Mouse (Mus musculus) mouse embryonic stem cell (cell line): Measurements from ENCODE around the gene Sh3bp5.

Experiments used
- in situ Hi-C, 2 experiments: fragments of 300-500 bp; cut with MboI; formaldehyde crosslinking; loops; 1 replicate in 1 of 2; 3 replicates in 1 of 2; pipeline ENCODE4 v1.14.3; 2019 to 2020; ENCODE audit warnings: low sequenced_read_pairs in 2 of 2, low pct_unique_long_range_greater_than_20kb in 1 of 2, mixed read lengths in 1 of 2; ENCODE audit not compliant: unreplicated experiment in 1 of 2

Sh3bp5 gene

DNA sequence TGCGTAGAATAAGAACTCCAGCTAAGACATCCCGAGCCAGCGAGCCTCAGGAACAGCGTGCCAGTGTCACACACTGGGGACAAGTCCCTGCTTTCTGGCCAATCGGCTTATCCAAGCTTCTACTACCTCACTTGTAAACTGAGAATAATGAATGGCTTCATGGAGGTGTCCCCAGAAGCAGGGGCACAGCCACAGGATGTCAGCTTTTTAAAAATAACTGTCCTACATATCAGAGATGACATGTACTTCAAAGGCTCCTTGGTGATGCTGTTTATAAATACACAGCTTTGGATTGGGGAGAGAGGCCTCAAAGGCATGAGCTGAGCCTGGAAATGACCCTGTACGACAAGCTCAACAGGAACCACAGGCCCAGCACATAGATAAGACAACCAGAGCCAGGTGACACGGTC lies 20.9 kb downstream of the Sh3bp5 start:
- in situ Hi-C loops, result no loop called here

DNA sequence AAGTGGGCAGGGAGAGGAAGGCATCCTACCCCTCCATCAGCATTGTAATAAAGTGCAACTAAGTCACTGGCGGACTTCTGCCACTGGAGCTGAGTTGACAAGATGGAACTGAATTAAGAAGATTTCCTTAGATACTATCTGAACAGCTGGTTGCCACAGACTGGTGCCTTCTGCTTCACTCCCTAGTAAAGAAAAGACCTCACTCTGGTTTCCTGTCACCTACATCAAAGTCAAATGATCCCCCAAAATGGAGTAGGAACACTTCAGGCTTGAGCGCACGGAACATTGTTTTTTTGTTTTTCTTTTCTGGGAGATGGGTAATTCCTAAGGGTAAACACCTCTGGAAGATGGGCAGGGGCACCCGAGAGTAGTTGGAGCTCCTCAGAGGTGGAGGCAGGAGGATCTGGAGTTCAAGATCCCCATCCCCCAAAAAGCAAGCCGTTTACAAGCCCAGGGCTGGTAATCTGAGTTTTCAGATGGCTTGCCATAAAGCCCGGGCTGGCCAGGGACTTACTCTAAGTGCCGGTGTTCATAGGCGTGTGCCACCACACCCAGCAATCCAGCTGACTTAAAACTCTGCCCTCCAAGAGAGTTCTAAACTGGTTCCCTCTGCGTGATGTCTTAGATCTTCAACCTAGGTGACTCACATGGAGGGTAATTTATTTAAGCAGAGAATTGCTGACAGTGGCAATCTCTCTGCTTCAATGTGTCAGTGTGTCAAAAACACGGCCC lies 21.5 kb downstream of the Sh3bp5 start:
- in situ Hi-C loops, result no loop called here

DNA sequence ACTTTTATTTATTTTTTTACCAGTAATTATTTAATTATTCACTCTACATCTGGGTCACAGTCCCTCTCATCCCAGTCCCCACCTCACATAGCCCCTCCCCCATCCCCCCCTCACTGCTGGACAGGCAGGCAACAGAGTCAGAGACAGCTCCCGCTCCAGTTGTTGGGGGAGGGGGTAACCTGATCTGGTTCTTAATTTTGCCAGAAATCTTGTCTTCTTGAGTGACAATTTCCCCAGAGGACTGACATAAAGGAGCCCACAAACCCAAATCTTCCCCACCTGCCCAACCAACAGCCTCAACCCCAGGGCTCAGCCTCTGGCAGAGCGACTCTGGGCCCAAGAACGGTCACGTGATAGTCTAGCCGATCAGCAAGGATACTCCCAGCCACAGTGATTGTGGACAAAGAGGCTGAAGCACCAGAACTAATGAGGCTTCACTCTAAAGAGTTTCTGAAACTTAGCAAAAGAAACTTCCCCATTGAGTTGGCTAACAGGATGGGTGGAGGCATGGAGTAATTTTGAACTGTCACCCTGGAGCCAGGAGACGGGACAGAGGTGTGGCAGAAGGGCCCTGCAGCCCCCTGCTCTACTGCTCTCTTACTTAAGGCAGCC lies 22.3 kb downstream of the Sh3bp5 start:
- in situ Hi-C loops, result no loop called here

DNA sequence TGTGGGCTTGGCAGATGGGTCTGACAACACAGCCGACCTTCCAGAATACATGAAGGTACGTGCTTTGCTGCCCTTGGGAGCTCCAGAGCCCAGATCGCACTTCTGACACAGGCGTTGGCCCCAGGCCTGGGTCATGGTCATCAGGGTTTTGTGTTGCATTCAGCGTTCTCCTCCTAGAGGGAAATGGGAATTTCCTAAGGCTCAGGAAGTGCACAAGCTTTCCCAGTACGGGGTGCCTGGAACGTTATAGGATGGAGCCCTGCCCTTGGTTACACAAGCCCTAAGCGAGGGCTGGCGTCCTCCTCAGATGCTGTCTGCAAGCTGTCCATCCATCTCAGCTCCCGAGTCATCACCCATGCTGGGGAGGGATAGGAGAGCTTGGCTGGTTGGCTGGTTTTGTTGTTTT lies 23.2 kb downstream of the Sh3bp5 start:
- in situ Hi-C loops, result no loop called here

DNA sequence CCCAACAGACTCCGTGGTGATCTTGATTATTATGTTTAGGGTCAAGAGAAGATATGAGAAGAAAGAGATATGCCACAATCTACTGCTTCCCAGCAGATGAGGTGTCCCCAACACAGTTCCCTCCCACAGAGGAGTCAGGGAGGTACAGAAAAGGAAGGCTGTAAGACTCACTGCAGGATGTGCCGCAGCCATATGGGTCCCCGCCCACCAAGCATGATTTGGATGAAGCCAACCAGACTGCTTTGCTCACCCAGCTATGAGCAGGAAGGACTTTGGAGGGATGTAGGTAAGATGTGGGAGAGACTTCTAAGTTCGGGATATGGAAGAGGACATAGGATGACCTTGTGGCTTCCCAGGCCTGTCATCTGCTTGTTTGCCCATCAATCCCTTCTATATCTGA lies 25.1 kb downstream of the Sh3bp5 start:
- in situ Hi-C loops, result no loop called here

DNA sequence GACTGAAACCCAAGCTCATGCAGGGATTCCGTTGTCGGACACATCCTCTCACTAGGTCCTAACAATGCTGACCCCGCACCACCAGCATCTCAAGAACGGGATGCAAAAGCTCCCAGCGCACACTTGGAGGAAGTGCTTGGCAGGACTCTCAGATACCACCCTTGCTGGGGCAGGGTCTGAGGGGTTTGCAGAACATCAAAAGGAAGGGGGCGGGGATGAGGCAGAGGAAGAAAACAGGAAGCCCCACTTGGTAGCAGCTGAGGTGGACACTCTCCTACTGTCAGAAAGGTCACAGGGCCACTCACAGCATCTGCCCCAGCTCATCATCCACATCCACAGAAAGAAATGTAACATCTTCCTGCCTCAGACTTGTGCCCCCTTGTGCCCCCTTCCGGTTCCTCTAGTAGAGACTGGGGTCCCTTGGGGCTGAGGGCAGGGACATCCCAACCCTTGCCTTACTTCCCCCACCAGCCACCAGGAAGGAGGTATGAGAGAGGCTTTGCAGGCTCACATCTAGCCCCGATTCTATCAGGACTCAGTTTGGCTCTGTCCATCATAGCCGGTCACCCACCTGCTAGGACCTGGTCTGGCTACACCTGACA lies 25.7 kb downstream of the Sh3bp5 start:
- in situ Hi-C loops, result no loop called here

DNA sequence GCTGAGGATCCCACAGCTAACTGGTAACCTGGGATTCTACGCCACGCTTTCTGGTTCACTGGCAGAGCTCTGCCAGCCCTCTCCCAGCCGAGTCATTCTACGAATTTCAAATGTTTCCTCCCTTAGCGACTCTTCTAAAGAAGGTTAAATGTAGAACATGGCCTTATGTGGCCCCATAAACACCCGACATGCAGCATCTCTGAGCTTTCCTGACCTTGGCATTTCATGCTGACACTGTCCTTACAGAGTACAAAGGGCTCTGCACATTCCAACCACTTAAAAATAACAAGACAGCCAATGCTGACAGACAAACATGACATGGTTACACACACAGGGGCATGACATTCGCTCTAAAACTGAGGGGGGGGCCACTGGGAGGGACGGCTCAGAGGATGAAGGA lies 27.2 kb downstream of the Sh3bp5 start:
- in situ Hi-C loops, result no loop called here

DNA sequence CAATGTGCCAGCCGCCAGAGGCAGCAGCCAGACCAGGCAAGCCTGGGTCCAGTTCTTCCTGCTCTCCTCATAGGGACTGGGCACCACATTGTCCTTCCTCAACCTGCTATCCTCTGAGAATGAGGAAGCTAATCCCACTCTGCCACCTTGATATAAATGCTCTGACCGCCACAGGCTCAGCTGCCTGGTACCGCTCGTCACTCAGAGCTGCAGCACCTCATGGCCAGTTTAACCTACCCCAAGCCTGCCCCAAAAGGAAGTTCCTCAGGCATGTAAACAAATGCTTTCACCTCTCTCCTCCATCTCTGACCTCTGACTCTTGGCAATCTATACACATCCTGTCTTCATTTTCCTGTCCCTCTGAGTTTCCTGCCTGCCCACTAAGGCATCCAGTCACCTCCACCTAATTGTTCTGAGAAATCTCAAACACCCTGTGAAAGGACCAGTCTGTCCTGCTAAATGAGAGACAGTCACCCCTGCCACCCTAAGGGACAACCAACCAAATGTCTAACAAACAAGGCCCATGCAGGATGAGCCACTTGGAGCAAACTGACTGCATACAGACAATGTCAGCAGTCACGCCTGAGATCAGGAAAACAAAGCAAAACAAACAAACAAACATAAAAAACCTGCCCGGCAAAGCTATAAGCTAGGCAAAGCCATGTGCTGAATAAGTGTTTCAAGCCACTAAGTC lies 27.8 kb downstream of the Sh3bp5 start:
- in situ Hi-C loops, result no loop called here

DNA sequence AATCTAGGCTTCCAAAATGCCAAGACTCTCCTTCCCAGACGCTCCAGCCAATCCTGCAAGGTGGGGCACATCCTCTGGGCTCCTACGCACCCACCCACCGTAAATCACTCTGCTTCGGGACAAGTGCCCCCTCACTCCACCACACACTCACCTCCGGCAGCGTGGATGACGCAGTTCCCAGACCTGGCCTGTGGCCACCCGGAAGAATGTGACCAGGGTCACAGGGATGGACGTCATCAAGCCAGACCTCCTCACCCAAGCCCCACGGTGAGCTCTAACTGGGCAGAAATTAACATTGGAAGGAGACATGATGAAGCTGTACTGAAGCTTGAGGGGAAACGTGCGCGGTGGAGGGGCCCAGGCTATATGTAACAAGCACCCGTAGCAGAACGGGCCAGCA lies 28.7 kb downstream of the Sh3bp5 start:
- in situ Hi-C loops, result no loop called here

DNA sequence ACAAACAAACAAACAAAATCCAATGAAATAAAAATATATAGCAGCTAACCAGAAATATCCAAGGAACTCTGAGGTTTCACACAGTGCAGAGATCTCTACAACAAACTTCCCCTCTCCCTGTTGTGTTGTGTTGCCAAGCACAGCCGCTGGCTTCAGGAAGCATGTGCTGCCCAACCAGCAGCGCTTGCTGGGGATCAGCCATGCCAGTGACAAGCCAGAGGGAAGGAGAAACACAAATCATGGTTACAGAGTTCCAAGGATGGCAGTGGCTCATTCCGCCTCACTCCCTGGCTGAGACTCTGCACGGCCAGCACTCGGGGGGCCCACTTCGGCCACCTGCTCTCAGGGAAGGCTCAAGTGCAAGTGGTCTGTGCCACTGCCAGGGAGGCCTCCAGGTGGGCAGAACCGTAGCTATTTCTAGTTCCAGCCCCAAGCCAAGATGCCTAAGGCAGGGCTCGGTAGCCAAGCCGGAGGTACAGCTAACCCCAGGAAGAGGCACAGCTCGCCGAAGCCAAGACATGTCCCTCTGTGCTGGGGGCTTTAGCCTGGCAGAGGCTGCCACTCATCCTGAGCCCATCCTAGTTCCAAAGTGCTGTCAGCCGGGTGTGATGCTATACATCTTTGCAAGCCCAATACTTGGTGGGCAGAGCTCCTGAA lies 29.6 kb downstream of the Sh3bp5 start:
- in situ Hi-C loops, result no loop called here

DNA sequence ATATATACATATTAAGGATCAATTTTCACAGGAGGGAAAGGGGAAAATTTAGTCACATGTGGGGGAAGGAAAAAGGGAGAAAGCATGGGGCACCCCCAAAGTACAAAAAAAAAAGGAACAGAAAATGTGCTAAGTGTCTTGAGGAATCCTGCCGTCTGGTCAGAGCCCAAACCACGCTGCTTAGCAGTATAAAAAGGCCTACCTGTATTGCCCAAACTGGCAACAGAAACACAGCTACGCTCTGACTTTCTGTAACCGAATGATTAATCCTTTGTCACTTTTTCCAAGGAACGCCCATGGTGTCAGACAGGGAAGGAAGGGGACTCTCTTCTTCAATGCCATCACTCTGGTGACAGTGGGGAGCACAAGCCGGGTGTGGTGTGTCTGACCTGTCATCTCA lies 30.2 kb downstream of the Sh3bp5 start:
- in situ Hi-C loops, result no loop called here

DNA sequence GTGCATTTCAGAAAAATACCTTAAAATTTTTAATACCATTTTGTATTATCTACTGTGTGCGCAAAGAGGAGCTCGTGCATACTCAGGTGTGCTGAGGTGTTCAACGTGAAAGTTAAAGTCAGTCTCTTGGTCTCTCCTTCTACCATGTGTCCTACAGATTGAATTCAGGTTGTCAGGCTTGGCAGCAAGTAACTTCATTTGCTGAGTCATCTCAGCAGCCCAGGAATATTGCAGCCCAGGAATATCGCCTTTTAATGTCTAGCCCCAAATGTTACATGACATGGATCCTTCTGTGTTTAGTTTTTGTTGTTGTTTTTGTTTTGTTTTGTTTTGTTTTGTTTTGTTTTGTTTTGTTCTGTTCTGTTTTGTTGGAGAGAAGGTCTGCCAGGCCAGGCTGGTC lies 31.2 kb downstream of the Sh3bp5 start:
- in situ Hi-C loops, result no loop called here

DNA sequence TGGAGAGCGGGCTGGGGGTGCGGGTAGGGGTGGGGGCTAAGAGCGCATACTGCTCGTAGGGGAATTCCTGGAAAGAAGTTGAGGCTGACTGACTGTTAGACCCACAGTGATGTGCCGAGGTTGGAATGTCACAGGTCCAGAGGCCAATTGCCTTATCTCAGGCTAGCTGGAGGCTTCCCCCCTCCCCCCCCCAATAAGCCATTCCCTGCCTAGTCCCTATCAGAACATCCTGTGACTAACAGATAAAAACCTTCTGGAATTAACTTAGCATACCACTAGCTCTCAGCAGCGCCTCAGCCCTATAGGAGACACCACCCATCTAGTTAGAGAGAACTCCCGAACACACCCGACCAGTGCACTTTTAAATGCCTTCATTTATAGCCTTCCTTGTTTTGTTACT lies 31.9 kb downstream of the Sh3bp5 start:
- in situ Hi-C loops, result no loop called here

DNA sequence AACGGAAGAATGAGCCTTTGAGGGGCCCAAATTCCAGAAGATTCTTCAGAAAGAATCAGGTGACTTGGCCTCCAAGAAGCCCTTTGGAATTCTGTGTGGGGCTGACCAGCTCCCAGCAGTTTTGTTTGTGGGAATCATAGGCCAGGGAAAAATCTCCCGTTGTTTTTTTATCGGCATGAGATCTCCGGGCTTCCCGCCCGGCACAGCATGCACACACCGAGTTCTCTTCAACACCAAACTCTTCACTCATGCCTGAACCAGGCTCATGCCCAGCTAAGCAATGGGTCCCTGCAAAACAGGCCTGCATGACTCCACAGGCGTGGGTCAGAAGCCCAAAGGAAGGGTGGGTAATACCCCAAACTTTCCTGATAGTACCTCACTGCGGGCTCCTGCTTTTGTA lies 32.3 kb downstream of the Sh3bp5 start:
- in situ Hi-C loops, result no loop called here

DNA sequence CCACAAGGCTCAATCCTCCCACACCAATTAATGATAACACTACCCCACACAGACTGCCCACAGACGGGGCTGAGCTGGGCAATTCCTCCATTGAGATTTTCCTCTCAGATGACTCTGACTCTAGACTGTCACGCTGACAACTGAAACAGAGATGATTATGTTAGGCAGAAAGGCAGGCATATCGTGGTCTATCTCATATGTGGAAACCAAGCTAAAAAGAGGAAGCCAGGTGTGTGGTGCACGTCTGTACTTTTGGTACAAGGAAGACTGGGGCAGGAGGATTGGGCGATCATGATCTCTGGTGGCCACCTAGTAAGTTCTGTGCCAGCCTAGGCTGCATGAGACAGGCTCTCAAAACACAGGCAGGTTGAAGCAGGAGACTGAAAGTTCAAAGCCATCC lies 33.2 kb downstream of the Sh3bp5 start:
- in situ Hi-C loops, result no loop called here

DNA sequence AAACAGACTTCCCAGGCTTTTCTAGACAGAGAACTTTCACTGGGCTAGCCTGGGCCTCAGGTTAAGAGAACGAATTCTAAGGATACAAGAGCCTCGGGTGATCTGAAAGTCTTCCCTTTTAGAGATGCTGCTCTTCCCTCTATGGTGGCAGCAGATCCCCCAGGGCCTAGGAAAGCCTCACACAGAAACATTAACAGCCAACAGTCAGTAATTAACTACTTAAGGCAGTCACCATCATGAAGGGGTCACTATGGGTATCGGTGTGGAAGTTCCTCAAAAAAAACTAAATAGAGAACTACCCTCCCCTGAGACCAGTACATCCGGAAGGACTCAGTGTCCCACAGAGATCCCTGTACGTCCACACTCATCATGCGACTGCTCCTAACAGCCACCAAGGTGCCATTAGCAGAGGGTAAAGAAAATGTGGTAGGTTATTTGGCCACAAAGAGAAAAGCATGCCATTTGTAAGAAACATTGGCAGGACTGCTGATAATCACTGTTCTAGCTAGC lies 33.9 kb downstream of the Sh3bp5 start:
- in situ Hi-C loops, result no loop called here

DNA sequence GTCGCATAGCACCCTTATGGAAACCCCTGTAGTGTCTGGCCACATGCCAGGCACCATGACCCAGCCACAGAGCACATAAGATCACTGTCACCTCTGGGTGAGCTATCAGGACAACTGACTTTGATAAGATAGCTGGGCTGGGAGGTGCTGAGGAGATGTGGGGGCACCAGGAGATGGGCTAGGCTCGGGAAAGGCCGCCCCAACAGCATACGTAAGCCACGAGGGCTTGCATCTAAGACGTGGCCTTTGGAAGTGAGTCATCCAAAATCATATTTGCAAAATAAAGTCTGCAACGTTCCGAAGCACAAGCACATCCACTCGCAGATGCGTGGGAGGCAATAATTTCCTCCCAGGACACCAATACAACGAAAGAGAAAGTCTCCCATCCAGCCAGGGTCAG lies 35.0 kb downstream of the Sh3bp5 start:
- in situ Hi-C loops, result no loop called here

DNA sequence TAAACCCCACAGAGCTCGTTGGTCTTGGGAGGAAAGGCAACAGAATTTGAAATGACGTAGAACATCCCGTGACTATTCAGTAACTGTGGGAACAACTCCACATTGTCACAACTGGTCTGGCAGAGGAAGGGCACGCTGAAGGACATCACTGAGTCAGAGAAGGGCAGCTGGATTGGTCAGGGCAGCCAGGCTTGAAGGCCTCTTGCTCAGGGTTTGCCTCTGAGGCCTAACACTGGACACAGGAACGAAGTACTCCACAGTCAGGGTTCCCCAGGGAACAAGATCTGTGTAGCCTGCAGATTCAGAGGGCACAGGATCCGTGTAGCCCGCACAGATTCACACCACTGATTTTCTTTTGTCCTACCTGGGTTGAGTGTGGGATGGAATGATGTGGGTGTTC lies 35.6 kb downstream of the Sh3bp5 start:
- in situ Hi-C loops, result no loop called here

DNA sequence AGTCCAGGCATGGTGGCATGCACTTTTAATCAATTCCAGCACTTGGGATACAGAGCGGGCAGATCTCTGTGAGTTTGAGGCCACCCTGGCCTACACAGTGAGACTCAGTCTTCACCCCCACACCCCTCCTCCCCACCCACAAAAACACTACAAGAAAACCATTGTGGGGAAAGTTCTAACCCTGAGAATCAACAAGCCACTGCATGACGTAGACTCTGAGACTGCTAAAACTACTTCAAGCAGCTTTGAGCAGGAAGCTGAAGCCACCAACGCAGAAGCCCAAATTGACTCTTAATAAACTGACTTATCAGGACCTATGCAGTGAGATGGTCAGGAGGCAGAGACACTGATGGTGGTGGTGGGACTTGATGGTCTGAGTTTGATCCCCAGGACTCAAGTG lies 36.6 kb downstream of the Sh3bp5 start:
- in situ Hi-C loops, result no loop called here
